Mouse (Mus musculus): ENCODE results near the gene Rubcn.
"Not testable (repeated sequence)": the region's sequence is repeated elsewhere in the genome, so short reads cannot be mapped to it uniquely, and the experiment has no call there.

The Rubcn gene

GRCm38 (mm10) chr16:32877343-32878156 is at the start of gene Rubcn, which contains the start of gene Fyttd1:
Rubcn (minus strand) TSS chr16:32877766.
Fyttd1 (plus strand) TSS chr16:32877500.
- peak; percentile 97 for DNase-seq (ENCODE audit: low spot score in 2 of 2)

GRCm38 (mm10) chr16:32927044-32927443 is 49.5 kb upstream of the Rubcn start:
- no peak for DNase-seq (ENCODE audit: low spot score in 2 of 2)

DNA sequence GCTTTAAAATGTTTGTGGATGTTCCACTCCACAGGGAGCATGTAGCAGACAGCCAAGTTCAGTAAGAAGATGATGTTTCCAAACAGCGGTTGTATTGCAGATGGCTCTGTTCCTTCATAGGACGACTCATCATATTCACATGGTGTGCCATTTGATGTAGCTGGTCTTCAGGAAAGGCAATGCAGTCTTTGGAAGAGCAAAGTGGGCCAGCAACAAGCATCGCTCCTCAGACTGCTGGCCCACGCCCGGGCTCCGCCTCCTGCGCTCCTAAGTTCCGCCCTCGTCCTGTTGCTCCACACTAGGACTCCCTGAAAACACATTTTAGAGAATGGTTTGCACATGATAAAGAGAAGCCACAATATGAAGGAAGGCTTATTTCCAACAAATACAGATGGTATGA is 49.1 kb upstream of the Rubcn start:
- DNase-seq (ENCODE audit: low spot score in 2 of 2) = not testable (repeated sequence)

- no peak for DNase-seq (ENCODE audit: low spot score in 2 of 2)
These were observed 37.9 kb upstream of the Rubcn start for GRCm38 (mm10) chr16:32915292-32916068.

DNA sequence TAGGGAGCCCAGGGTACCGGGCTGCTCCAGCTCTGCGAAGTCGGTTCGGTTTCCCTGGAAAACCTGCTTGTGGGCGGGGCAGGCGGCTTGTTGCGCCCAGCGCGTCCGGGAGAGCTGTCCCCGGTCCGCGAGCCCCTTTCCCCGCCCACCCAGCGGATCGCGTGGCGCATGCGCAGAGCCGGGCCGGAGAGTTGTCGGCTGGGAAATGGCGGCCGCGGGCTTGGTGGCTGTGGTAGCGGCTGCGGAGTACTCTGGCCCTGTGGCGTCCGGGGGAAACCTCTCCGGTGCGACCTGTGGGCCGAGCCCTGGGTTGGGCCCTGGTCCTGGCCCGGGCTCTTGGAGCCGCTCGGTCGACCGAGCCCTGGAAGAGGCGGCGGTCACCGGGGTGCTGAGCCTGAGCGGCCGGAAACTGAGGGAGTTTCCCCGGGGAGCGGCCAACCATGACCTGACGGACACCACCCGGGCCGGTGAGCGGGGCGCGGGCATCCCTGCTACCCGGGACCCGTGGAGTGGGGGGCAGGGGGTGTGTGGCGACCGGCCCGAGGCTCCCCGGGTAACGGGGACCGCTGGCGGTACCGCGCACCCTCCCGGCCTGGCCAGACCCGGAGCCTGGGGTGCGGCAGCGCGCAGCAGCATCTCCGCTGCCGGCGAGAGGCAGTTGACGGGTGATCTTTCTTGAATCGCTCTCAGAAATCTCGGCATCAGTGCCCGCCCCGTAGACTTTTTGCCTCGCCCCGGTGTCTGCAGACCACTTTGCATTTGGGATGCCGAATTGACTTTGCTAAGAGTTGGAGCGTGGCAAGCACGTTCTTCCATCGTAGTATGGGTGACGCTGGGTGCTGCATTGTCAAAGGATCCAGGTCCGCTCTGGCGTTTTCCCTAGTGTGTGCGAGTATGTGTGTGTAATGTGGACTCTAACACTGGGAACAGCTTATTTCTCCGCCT is 36.6 kb upstream of the Rubcn start, which contains the start of gene Lrch3:
Gene Lrch3 (plus strand): TSS at position 164 of the 945 bp plus-strand sequence.
- DNase-seq (ENCODE audit: low spot score in 2 of 2) = peak; percentile 91 to 96

- DNase-seq (ENCODE audit: low spot score in 2 of 2) = no peak
These were observed 35.6 kb upstream of the Rubcn start for GRCm38 (mm10) chr16:32913212-32913611.

GRCm38 (mm10) chr16:32906727-32907126 is 29.2 kb upstream of the Rubcn start:
- DNase-seq (ENCODE audit: low spot score in 2 of 2) = no peak

GRCm38 (mm10) chr16:32906186-32906585 is 28.6 kb upstream of the Rubcn start:
- no peak for DNase-seq (ENCODE audit: low spot score in 2 of 2)

DNA sequence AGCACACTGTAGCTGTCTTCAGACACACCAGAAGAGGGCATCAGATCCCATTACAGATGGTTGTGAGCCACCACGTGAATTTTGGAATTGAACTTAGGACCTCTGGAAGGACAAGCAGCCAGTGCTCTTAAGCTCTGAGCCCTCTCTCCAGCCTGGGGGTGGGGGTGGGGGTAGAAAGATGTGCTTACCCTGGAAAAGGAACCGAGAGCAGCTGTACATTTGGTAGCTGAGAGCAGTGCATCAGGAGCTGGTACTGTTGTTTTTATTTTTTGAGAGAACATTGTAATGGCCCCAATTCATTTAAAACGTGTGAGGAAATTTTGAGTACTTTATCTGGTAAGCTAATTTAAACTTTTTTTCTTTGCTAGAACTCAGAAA is 24.5 kb upstream of the Rubcn start:
- no peak for DNase-seq (ENCODE audit: low spot score in 2 of 2)

- no peak for DNase-seq (ENCODE audit: low spot score in 2 of 2)
These were observed 23.9 kb upstream of the Rubcn start for GRCm38 (mm10) chr16:32901360-32902050.

DNA sequence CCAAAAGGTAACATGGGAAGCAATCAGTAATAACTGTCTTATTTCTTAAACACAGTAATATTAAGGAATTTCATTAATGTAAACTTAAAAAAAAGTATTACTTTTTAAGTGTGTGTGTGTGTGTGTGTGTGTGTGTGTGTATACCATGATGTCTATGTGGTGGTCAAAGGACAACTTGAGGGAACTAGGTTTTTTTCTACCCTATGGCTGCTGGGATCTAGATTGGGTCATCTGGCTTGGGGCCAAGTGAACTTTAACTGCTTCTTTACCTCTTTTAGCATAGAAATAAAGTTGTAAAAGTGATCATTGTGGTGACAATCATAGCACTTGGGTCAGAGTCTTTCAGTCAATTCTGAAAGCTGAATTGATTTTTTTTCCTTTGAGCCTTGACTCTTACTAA is 18.6 kb upstream of the Rubcn start:
- no peak for DNase-seq (ENCODE audit: low spot score in 2 of 2)

DNA sequence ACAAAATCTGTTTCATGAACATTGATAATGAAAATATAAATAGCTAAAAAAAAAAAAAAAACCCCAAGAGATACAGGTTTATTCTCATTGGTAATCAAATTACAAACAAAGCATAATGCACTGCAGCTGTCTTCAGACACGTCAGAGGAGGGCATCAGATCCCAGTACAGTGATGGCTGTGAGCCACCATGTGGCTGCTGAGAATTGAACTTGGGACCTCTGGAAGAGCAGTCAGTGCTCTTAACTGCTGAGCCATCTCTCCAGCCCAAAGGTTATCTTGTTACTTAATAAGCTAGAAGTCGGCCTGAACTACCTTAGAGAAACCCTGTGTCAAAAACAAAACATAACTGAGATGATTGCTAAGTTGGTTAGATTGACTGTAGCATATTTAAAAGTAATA is 12.3 kb upstream of the Rubcn start:
- no peak for DNase-seq (ENCODE audit: low spot score in 2 of 2)

DNA sequence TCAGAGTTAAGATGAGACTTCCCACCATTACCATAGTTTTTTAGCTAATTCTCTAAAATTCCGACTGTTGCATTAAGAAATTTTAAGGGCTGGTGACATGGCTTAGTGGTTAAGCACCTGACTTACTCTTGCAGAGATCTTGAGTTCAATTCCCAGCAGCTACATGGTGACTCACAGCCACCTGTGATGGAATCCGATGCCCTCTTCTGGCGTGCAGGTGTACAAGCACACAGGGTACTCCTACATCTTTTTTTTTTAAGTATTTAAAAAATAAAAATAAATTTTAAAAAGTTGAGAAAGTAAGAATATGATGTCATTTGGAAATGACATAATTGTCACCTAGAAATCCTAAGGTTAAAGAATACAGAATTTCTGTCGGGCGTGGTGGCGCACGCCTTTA is 10.4 kb upstream of the Rubcn start:
- no peak for DNase-seq (ENCODE audit: low spot score in 2 of 2)

DNA sequence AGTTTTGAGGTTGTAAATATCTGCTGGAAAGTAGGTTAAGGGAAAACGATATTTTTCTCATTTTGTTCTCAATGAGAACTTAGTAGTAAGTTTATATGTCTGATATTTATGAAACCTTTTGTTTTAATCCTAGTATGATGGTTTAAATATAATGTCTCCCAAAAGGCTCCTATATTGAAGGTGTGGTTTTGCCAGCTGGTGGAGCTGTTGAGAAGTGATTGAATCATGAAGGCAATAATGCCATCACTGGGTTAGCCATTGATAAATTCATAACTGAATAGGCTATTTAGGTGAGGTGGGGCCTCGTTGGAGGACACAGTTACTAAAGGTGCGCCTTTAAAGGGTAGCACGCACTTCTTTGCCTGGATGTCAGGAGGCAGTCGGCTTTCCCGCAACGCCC is 4.0 kb upstream of the Rubcn start:
- DNase-seq (ENCODE audit: low spot score in 2 of 2) = no peak

DNA sequence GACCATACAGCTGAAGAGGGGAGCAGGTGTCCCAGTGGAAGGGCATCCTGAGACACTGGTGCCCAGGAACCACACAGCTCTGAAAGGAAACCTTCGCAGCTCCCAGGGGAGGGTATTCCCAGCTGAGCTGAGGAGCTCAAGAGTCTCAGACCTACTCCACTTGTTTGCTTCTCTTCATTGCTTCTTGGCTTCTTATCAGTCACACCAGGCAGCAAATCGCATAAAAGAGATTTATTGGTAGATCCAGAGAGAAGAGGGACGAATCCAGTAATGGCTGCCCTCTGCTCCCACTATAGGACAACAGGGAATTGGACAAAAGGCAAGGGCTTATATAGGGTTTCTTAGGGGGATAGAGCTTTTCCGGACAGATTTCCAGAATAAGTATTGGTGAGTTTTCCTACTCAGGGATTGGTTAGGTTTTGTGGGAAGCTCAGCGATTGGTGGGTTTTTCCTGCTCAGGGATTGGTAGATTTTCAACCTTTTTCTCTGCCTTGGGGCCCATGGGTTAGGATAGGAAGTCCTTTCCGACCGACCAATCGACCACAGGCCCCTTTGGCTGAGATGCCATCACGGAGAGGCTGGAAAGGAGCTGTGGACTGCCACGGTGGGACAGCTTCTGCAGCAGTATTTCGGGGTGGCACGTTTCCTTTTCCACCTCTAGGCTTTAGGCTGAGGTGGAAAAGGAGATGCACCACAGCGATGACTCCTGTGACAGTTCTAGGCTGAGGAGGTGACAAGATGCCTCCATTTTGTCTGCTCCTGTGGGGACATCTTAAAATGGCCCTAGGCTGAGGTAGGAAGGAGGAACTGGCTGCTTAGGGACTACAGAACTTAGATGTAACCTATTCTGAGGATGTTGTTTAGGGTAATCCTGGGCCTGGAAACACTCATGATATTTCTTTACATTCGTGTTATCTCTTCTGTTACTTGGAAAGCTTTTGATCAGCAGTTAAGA is 1.7 kb upstream of the Rubcn start:
- no peak for DNase-seq (ENCODE audit: low spot score in 2 of 2)

- no peak for DNase-seq (ENCODE audit: low spot score in 2 of 2)
These were observed 612 bp upstream of the Rubcn start for GRCm38 (mm10) chr16:32878157-32878598.

DNA sequence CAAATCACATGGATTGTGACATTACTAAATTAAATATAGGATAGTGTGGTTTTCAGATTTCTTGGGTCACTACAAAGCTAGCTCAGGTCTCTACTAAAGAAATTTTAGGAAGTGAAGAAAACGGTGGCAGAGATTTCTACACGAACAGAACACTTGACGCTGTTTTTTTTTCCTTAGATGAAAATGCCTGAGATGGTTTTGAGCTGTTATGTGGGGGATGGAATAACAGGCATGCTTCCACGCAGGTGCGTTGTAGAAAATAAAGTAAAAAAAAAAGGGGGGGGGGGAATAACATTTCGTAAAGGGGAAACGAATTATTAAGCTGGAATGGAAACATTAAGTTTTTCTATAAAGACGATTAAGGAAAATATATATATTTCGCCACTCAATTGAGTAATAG is 735 bp downstream of the Rubcn start:
- DNase-seq (ENCODE audit: low spot score in 2 of 2) = no peak

- no peak for DNase-seq (ENCODE audit: low spot score in 2 of 2)
These were observed 1.7 kb downstream of the Rubcn start for GRCm38 (mm10) chr16:32875847-32876246.

GRCm38 (mm10) chr16:32875281-32875680 is 2.3 kb downstream of the Rubcn start:
- DNase-seq (ENCODE audit: low spot score in 2 of 2) = not testable (repeated sequence)

- DNase-seq (ENCODE audit: low spot score in 2 of 2) = no peak
These were observed 4.2 kb downstream of the Rubcn start for GRCm38 (mm10) chr16:32873366-32873765.

Measured in frontal cortex, postnatal 36 days (tissue).